Mouse (Mus musculus) midbrain, postnatal 0 days (tissue): ENCODE measurements around the gene Mlf1. TPM values are rescaled to one million over a fixed set of nuclear protein-coding genes. Genes with fewer than 3 reads are reported as not detected.

Experiments used
- ATAC-seq: fragments of 200-750 bp; cut with Nextera tagmentation; 2 replicates; pipeline ENCODE4 v1.8.0; 2017; ENCODE audit warnings: moderate number of reproducible peaks, mild to moderate bottlenecking, moderate TSS enrichment, moderate library complexity; ENCODE audit not compliant: low FRiP score
- DNase-seq: peaks from one replicate; pipeline ENCODE4 v3.0.0-alpha.2; 2015; ENCODE audit warnings: low spot score
- H3K27ac ChIP-seq: fragments of 300-500 bp; sonication (generic); 2 replicates; pipeline ENCODE4 v1.5.1; 2014; ENCODE audit warnings: low read depth, mild to moderate bottlenecking, low read length, mixed read lengths
- H3K27me3 ChIP-seq: fragments of 300-500 bp; sonication (generic); 2 replicates; pipeline ENCODE4 v1.6.1; 2014; ENCODE audit warnings: low read length, control low read depth, mixed read lengths; ENCODE audit not compliant: insufficient read depth
- H3K36me3 ChIP-seq: fragments of 300-500 bp; sonication (generic); 2 replicates; pipeline ENCODE4 v1.6.1; 2014; ENCODE audit warnings: low read length, control low read depth, mixed read lengths; ENCODE audit not compliant: insufficient read depth
- H3K4me1 ChIP-seq: fragments of 300-500 bp; sonication (generic); 2 replicates; pipeline ENCODE4 v1.6.1; 2014; ENCODE audit warnings: mild to moderate bottlenecking, control low read depth, antibody characterized with exemption, low read length, mixed read lengths; ENCODE audit not compliant: insufficient read depth
- H3K4me2 ChIP-seq: fragments of 300-500 bp; sonication (generic); 2 replicates; pipeline ENCODE4 v1.6.1; 2014; ENCODE audit warnings: low read depth, mild to moderate bottlenecking, low read length, mixed read lengths; ENCODE audit not compliant: poor library complexity, severe bottlenecking
- H3K4me3 ChIP-seq: fragments of 300-500 bp; sonication (generic); 2 replicates; pipeline ENCODE4 v1.5.1; 2014; ENCODE audit warnings: low read depth, mild to moderate bottlenecking, low read length, moderate library complexity
- H3K9ac ChIP-seq: fragments of 300-500 bp; sonication (generic); replicated peaks from 2 replicates; pipeline ENCODE4 v1.6.1; 2014; ENCODE audit warnings: mild to moderate bottlenecking, low read length, moderate library complexity, mixed read lengths; ENCODE audit not compliant: poor library complexity, severe bottlenecking
- H3K9me3 ChIP-seq: fragments of 300-500 bp; sonication (generic); 2 replicates; pipeline ENCODE4 v1.6.1; 2016; ENCODE audit warnings: low read length, control low read depth
- CTCF ChIP-seq: IDR thresholded peaks from 2 replicates; pipeline ENCODE4 v1.5.1; 2016; ENCODE audit warnings: antibody characterized with exemption, mild to moderate bottlenecking
- WGBS: fragments of 180-500 bp; shearing (Covaris S2); extraction: QIAGEN DNeasy Blood & Tissue Kit; methylation state at CpG from one replicate; pipeline ENCODE4 v1.1.7; 2014; 5-methylcytosine and 5-hydroxymethylcytosine counted together
- polyA plus RNA-seq: library from polyadenylated mRNA; unstranded; fragments of >200 nt; fragmentation: Nextera tagmentation; extraction: Ambion mirVana; gene quantifications from 2 replicates; pipeline ENCODE4 v1.2.1, GENCODE M21; 2015
- total RNA-seq: library from RNA; depleted of rRNA; stranded (reverse); fragments of >200 nt; gene quantifications from 2 replicates; pipeline ENCODE4 v1.2.3, GENCODE M21; 2014

The Mlf1 gene
- total and polyA plus RNA-seq, 2 experiments from 2014 or later, result 6.2 to 28.8 TPM

DNA sequence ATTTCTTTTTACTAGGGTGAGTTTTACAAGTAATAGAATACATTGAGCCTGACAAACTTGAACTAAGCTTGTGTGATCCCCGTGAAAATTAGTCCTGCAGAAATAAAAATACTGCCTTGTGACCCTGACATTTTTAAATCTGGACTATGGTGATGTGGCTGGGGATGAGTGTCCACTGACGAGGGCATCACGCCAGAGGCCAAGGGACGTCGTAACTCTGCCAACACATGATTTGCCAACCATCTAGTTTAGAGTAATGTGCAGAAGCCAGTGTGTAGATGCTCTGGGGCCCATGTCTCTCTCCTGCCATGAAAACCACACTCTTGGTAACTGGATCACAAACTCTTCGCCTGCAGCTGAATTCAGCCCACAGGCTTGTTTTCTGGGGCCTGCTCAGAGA lies 6.4 kb upstream of the Mlf1 start:
- Histone ChIP-seq H3K27ac (no peak overlapping the region), H3K4me2 (no peak overlapping the region), H3K9me3 (no peaks in the 10 kb centered on the region), H3K4me3 (no peak overlapping the region), H3K36me3 (no peaks in the 10 kb centered on the region), H3K27me3 (peaks cover 8% of the 10 kb centered on the region; the same call in 1 of the 2 replicates), H3K4me1 (no peaks in the 10 kb centered on the region), H3K9ac (no peak overlapping the region)
- ATAC-seq (no peak), DNase-seq (no peak)
- TF ChIP-seq CTCF, result no peak
- WGBS, result 85% methylated on average over 6 of the region's 6 CpGs

DNA sequence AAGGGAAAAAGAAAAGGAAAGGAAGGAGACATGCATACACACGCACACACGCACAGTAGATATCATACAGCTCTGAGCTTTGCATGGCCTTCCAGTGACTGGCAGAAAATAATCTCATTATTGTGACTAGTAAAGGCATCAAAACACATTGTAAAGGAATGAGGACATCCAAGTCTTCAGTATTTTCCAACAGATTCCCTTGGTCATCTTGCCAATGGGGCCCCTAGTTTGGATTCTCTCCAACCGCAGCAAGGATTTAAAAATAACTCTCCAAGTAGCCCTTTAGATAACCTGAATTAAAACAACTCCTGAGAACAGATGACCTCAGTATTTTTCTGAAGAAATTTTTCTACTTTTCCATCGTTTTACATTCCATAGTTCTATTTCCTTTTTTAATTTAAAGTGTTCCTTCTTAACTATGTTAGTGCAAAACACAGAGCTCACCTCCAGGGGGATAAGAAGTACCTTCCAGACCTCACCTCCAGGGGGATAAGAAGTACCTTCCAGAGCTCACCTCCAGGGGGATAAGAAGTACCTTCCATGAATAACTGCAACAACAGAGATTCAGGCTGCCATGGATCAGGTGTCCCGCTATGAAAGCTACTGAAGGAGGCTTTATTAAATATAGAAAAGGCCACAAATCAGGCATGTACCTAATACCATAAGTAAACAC lies 4.4 kb upstream of the Mlf1 start:
- Histone ChIP-seq H3K9me3 (no peaks in the 10 kb centered on the region), H3K9ac (no peak overlapping the region), H3K4me2 (no peak overlapping the region), H3K27ac (no peak overlapping the region), H3K4me1 (no peaks in the 10 kb centered on the region), H3K4me3 (no peak overlapping the region), H3K27me3 (peaks cover 8% of the 10 kb centered on the region; the same call in 1 of the 2 replicates), H3K36me3 (no peaks in the 10 kb centered on the region)
- TF ChIP-seq CTCF, result peak; percentile 28
- ATAC-seq (no peak), DNase-seq (no peak)
- 84% methylated on average over 5 of the region's 5 CpGs for WGBS

DNA sequence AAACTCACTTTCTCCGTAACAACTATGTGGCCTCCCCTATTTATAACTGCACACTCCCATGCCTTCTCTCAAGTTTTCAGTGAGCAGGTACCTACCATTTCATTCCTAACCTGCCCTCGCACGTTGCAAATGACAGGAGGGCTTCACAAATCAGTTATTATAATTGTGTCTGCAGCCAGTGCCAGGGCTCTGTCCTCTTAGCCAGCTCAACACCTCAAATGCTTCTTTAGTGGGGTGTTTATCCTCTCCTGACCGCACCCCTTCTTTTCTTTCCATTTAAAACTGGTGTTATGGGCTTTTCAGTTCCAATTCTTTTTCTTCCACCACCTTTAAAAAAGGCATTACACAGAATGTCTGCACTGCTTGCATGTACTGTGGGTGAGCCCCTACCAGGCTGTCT lies 1.7 kb upstream of the Mlf1 start:
- no peak for ATAC-seq
- Histone ChIP-seq H3K36me3 (no peaks in the 10 kb centered on the region), H3K27ac (no peak overlapping the region), H3K27me3 (peaks cover 8% of the 10 kb centered on the region; the same call in 1 of the 2 replicates), H3K4me3 (no peak overlapping the region), H3K9me3 (no peaks in the 10 kb centered on the region), H3K4me2 (no peak overlapping the region), H3K4me1 (no peaks in the 10 kb centered on the region), H3K9ac (no peak overlapping the region)
- DNase-seq, result no peak
- 74% methylated on average over 4 of the region's 4 CpGs for WGBS
- TF ChIP-seq CTCF, result no peak

GRCm38 (mm10) chr3:67372781-67373180 lies 1.1 kb upstream of the Mlf1 start:
- H3K27ac ChIP-seq, result no peak overlapping the region
- no peaks in the 10 kb centered on the region for H3K4me1 ChIP-seq
- peaks cover 8% of the 10 kb centered on the region; the same call in 1 of the 2 replicates for H3K27me3 ChIP-seq
- H3K4me3 ChIP-seq, result no peak overlapping the region
- no peak for ATAC-seq
- H3K9ac ChIP-seq, result no peak overlapping the region
- no peaks in the 10 kb centered on the region for H3K9me3 ChIP-seq
- no peak overlapping the region for H3K4me2 ChIP-seq
- WGBS, result 53% methylated on average over 5 of the region's 5 CpGs
- no peaks in the 10 kb centered on the region for H3K36me3 ChIP-seq
- DNase-seq, result no peak
- TF ChIP-seq CTCF, result no peak

DNA sequence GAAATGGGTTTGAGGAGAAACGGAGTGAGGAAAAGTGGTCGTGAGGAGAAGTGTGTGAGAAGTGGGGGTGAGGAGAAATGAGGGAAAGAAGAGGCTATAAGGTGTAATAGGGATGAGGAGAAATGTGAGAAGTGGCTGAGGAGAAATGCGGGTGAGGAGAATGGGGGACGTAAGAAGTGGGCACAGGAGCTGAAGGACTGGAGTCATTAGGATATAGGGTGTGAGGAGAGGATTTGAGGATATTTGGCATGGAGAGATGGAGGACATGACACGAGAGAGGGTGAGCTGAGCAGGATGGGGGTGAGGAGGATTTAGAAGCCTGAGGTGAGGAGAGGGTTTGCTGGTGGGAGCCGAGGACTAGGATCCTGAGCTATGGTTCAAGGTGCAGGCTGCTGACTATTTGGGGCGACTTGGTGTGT lies 472 bp downstream of the Mlf1 start:
- peak overlapping the region; percentile 56; the same call in 1 of the 2 replicates for H3K9ac ChIP-seq
- peaks cover 8% of the 10 kb centered on the region; the same call in 1 of the 2 replicates for H3K27me3 ChIP-seq
- no peaks in the 10 kb centered on the region for H3K4me1 ChIP-seq
- TF ChIP-seq CTCF, result no peak
- 30% methylated on average over 7 of the region's 7 CpGs for WGBS
- no peak overlapping the region for H3K27ac ChIP-seq
- DNase-seq (no peak), ATAC-seq (peak; percentile 57)
- H3K4me3 ChIP-seq, result peak overlapping the region; percentile 57
- no peaks in the 10 kb centered on the region for H3K36me3 ChIP-seq
- H3K9me3 ChIP-seq, result no peaks in the 10 kb centered on the region
- H3K4me2 ChIP-seq, result peak overlapping the region; percentile 79

DNA sequence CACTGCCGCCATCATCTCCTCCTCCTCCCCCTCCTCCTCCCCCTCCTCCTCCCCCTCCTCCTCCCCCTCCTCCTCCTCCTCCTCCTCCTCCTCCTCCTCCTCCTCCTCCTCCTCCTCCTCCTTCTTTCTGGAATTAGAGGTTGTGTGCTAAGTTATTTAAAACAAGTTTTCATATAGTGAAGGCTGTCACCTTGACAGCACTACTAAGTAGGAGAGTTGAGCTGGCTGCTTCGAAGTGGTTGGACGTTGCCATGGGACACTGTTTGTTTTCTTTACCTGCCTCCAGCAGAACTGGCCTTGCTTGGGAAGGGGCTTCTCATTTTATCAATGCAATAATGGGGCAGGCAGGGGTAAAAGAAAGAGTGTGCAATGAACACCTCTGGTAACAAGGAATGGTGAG lies 1.2 kb downstream of the Mlf1 start, which contains the start of gene Gm17402:
Gene Gm17402, minus strand, starts transcription at position 101 of the 400 bp plus-strand sequence.
- ATAC-seq, result no peak
- no peaks in the 10 kb centered on the region for H3K4me1 ChIP-seq
- peak within 1 kb of the TSS; percentile 57 for H3K4me3 ChIP-seq
- H3K9ac ChIP-seq, result peak within 1 kb of the TSS; percentile 56; the same call in 1 of the 2 replicates
- no peak within 1 kb of the TSS for H3K27ac ChIP-seq
- WGBS, result 35% methylated on average over 3 of the region's 3 CpGs
- no peak for DNase-seq
- H3K9me3 ChIP-seq, result no peaks in the 10 kb centered on the region
- peaks cover 8% of the 10 kb centered on the region; the same call in 1 of the 2 replicates for H3K27me3 ChIP-seq
- no peak for TF ChIP-seq CTCF
- peak within 1 kb of the TSS; percentile 79 for H3K4me2 ChIP-seq
- H3K36me3 ChIP-seq, result no peaks in the 10 kb centered on the region
